Mouse (Mus musculus): ENCODE measurements around the gene Hsd17b10.
A peak's percentile ranks its signal among the peaks of the same experiment; 100 is the strongest.

The Hsd17b10 gene

GRCm38 (mm10) chrX:152001737-152002710, at the start of gene Hsd17b10:
Gene Hsd17b10 (plus strand): TSS chrX:152001845.
- peak; percentile 75 to 78 for DNase-seq (ENCODE audit: low spot score in 2 of 2)

GRCm38 (mm10) chrX:151999006-151999710, 2.5 kb upstream of the Hsd17b10 start:
- DNase-seq (ENCODE audit: low spot score in 2 of 2), result no peak

GRCm38 (mm10) chrX:152001182-152001684, 412 bp upstream of the Hsd17b10 start:
- no peak for DNase-seq (ENCODE audit: low spot score in 2 of 2)

GRCm38 (mm10) chrX:152002865-152003264, 1.2 kb downstream of the Hsd17b10 start:
- DNase-seq (ENCODE audit: low spot score in 2 of 2), result no peak

- DNase-seq (ENCODE audit: low spot score in 2 of 2), result no peak
Measured at GRCm38 (mm10) chrX:152007863-152008262, 6.2 kb downstream of the Hsd17b10 start.

GRCm38 (mm10) chrX:152015752-152016150, 14.1 kb downstream of the Hsd17b10 start:
- DNase-seq (ENCODE audit: low spot score in 2 of 2), result no peak

- peak; percentile 89 to 90 for DNase-seq (ENCODE audit: low spot score in 2 of 2)
Measured at GRCm38 (mm10) chrX:152016151-152017145, 14.8 kb downstream of the Hsd17b10 start, which contains the start of the genes Ribc1 and Smc1a. Gene Ribc1 (minus strand): TSS chrX:152016295. Gene Smc1a (plus strand): TSS chrX:152016428.

- no peak for DNase-seq (ENCODE audit: low spot score in 2 of 2)
Measured at GRCm38 (mm10) chrX:152017186-152017585, 15.5 kb downstream of the Hsd17b10 start.

GRCm38 (mm10) chrX:152019294-152019693, 17.6 kb downstream of the Hsd17b10 start:
- no peak for DNase-seq (ENCODE audit: low spot score in 2 of 2)

- DNase-seq (ENCODE audit: low spot score in 2 of 2), result no peak
Measured at GRCm38 (mm10) chrX:152039865-152040264, 38.2 kb downstream of the Hsd17b10 start.

GRCm38 (mm10) chrX:152047230-152047629, 45.6 kb downstream of the Hsd17b10 start:
- no peak for DNase-seq (ENCODE audit: low spot score in 2 of 2)

- no peak for DNase-seq (ENCODE audit: low spot score in 2 of 2)
Measured at GRCm38 (mm10) chrX:152052546-152052945, 50.9 kb downstream of the Hsd17b10 start.

All from right cerebral cortex, adult 2 months (tissue).